Mouse (Mus musculus) small intestine, adult 2 months (tissue): Measurements from ENCODE around the gene Sigmar1.

Experiments
- CTCF ChIP-seq: fragments of 200-500 bp; IDR thresholded peaks from 2 replicates; pipeline ENCODE4 v1.5.1; 2012; ENCODE audit warnings: low read depth, mild to moderate bottlenecking, control low read depth, inconsistent platforms, low read length, moderate library complexity, mixed read lengths; ENCODE audit not compliant: insufficient replicate concordance, insufficient read length; ENCODE audit errors: extremely low read depth
- POLR2A ChIP-seq: fragments of 200-500 bp; IDR thresholded peaks from 2 replicates; pipeline ENCODE4 v1.6.1; 2012; ENCODE audit warnings: low read depth, mild to moderate bottlenecking, control low read depth, inconsistent platforms, low read length, moderate library complexity

GRCm38 (mm10) chr4:41707011-41707535, 48.9 kb downstream of the Sigmar1 start:
- TF ChIP-seq CTCF (peak; percentile 52), POLR2A (no peak)
